Comparison of ENCODE assay signal across 8 mouse cellular contexts in genomic region chr11:101552476-101553300, GRCm38 (mm10). TPM values are rescaled to one million over a fixed set of nuclear protein-coding genes. Genes with fewer than 3 reads are reported as not detected.
DNase-seq lines count a peak whose midpoint lies in the region; ATAC-seq and TF ChIP-seq lines count a peak whose summit lies in the region.

No protein-coding gene starts in this region.

- peak; percentile 89 for TF ChIP-seq POLR2A in olfactory bulb, adult 2 months (IDR thresholded peaks at IDR 0.05; ENCODE audit: insufficient read depth, low read depth, low read length)

- H3K4me3 ChIP-seq in forebrain, embryonic 13.5 days, result peak overlapping the region; percentile 86
- peak overlapping the region; percentile 91 for H3K4me3 ChIP-seq in olfactory bulb, adult 2 months (ENCODE audit: insufficient read depth, low read depth, low read length)

- H3K36me3 ChIP-seq in forebrain, embryonic 13.5 days (ENCODE audit: poor library complexity, severe bottlenecking), result peaks cover 26% of the 10 kb centered on the region

- H3K27ac ChIP-seq in forebrain, embryonic 13.5 days, result peak overlapping the region; percentile 90
- peak overlapping the region; percentile 99 for H3K27ac ChIP-seq in olfactory bulb, adult 2 months (ENCODE audit: insufficient read depth, low read depth, low read length)

- under 1% methylated on average over 37 of the region's 37 CpGs for WGBS in forebrain, embryonic 13.5 days
- WGBS in olfactory bulb, adult 2 months, result under 1% methylated on average over 37 of the region's 37 CpGs

- ATAC-seq in cerebellum, adult (ENCODE audit: insufficient number of reproducible peaks, low FRiP score, low TSS enrichment), result peak; percentile 97
- ATAC-seq in forebrain, embryonic 13.5 days, result peak; percentile 97

- peaks cover 43% of the 10 kb centered on the region for H3K4me1 ChIP-seq in forebrain, embryonic 13.5 days
- H3K4me1 ChIP-seq in olfactory bulb, adult 2 months (ENCODE audit: control insufficient read depth, insufficient read depth, low read length), result peaks cover 6% of the 10 kb centered on the region; the same call in 1 of the 2 replicates

- H3K4me2 ChIP-seq in forebrain, embryonic 13.5 days, result peak overlapping the region; percentile 66

- H3K27me3 ChIP-seq in forebrain, embryonic 13.5 days, result no peaks in the 10 kb centered on the region

- no peaks in the 10 kb centered on the region for H3K9me3 ChIP-seq in forebrain, embryonic 13.5 days (replicated peaks)

- DNase-seq in ES-CJ7 (ENCODE audit: low read depth, low spot score), result peak; percentile 100
- peak; percentile 92 to 93 for DNase-seq in heart, postnatal 14 days
- DNase-seq in layer of hippocampus, adult 11-12 months (ENCODE audit: low spot score), result peak; percentile 99
- DNase-seq in lung, adult 18-20 months, result peak; percentile 99 to 100
- DNase-seq in thymus, postnatal 0 days (ENCODE audit: low spot score), result peak; percentile 99

- H3K9ac ChIP-seq in forebrain, embryonic 13.5 days, result peak overlapping the region; percentile 84

- no peak for TF ChIP-seq CTCF in olfactory bulb, adult 2 months (IDR thresholded peaks at IDR 0.05; ENCODE audit: insufficient read depth, low read depth, low read length)

- intact Hi-C loops in heart, postnatal 14 days (cut with DNase I), result loop anchor here (5.0 kb wide), 1 partner anchor 85 kb away; the partner anchor contains the start of gene Vat1

RNA-seq across cellular contexts. Expression of gene Nbr1, which starts 0.7 kb away (rescaled TPM):
- 104 and 117 TPM in 2 replicates for polyA plus RNA-seq in forebrain, embryonic 13.5 days (2015; fragmentation: Nextera tagmentation; extraction: Ambion mirVana)
- 100 to 1,000 TPM in 1 of 2 experiments, 10 to 100 TPM in 1; 98.4 to 103 TPM for total RNA-seq in heart, postnatal 14 days (2021)
- polyA plus RNA-seq in olfactory bulb, adult 2 months (2012; ENCODE audit: insufficient read depth, insufficient read length, low replicate concordance, missing spikeins), result not detected in 2 replicates
- polyA plus RNA-seq in thymus, postnatal 0 days (2015; fragmentation: Nextera tagmentation; extraction: Ambion mirVana), result 39.8 and 40.2 TPM in 2 replicates

RNA-seq across cellular contexts. Expression of gene Brca1, which starts 0.9 kb away (rescaled TPM):
- 11.3 and 12.5 TPM in 2 replicates for polyA plus RNA-seq in forebrain, embryonic 13.5 days (2015; fragmentation: Nextera tagmentation; extraction: Ambion mirVana)
- total RNA-seq in heart, postnatal 14 days (2021), result 1 to 10 TPM; 1.2 to 1.7 TPM
- not detected in 2 replicates for polyA plus RNA-seq in olfactory bulb, adult 2 months (2012; ENCODE audit: insufficient read depth, insufficient read length, low replicate concordance, missing spikeins)
- polyA plus RNA-seq in thymus, postnatal 0 days (2015; fragmentation: Nextera tagmentation; extraction: Ambion mirVana), result 9.1 and 9.8 TPM in 2 replicates

RNA-seq across cellular contexts. Expression of gene Tmem106a, which starts 29.4 kb away (rescaled TPM):
- 1.1 and 1.3 TPM in 2 replicates for polyA plus RNA-seq in forebrain, embryonic 13.5 days (2015; fragmentation: Nextera tagmentation; extraction: Ambion mirVana)
- total RNA-seq in heart, postnatal 14 days (2021), result 1 to 10 TPM; 3.0 to 3.2 TPM
- not detected in 2 replicates for polyA plus RNA-seq in olfactory bulb, adult 2 months (2012; ENCODE audit: insufficient read depth, insufficient read length, low replicate concordance, missing spikeins)
- 7.9 and 9.2 TPM in 2 replicates for polyA plus RNA-seq in thymus, postnatal 0 days (2015; fragmentation: Nextera tagmentation; extraction: Ambion mirVana)

RNA-seq across cellular contexts. Expression of gene Gm11634, which starts 46.4 kb away (rescaled TPM):
- not detected in 2 replicates for polyA plus RNA-seq in forebrain, embryonic 13.5 days (2015; fragmentation: Nextera tagmentation; extraction: Ambion mirVana)
- not detected for total RNA-seq in heart, postnatal 14 days (2021)
- not detected in 2 replicates for polyA plus RNA-seq in olfactory bulb, adult 2 months (2012; ENCODE audit: insufficient read depth, insufficient read length, low replicate concordance, missing spikeins)
- not detected in 2 replicates for polyA plus RNA-seq in thymus, postnatal 0 days (2015; fragmentation: Nextera tagmentation; extraction: Ambion mirVana)

Comparison
In these comparisons a context has a peak if more than half of its experiments do, and no peak if none do; other contexts are left out.
1. Peak in every context shown above with its lines: DNase-seq, ATAC-seq, H3K4me3 ChIP-seq and H3K27ac ChIP-seq.